Mouse (Mus musculus) hindbrain, embryonic 12.5 days (tissue): ENCODE data around the gene Ttc34. TPM values are rescaled to one million over a fixed set of nuclear protein-coding genes. Genes with fewer than 3 reads are reported as not detected.

Experiments used
- ATAC-seq: fragments of 200-750 bp; cut with Nextera tagmentation; 2 replicates; pipeline ENCODE4 v1.8.0; 2017; ENCODE audit warnings: moderate TSS enrichment; ENCODE audit not compliant: low FRiP score
- H3K27ac ChIP-seq: fragments of 300-500 bp; sonication (generic); 2 replicates; pipeline ENCODE4 v1.5.1; 2016; ENCODE audit warnings: mild to moderate bottlenecking
- H3K27me3 ChIP-seq: fragments of 300-500 bp; sonication (generic); 2 replicates; pipeline ENCODE4 v1.6.1; 2016; ENCODE audit warnings: mild to moderate bottlenecking
- H3K36me3 ChIP-seq: fragments of 300-500 bp; sonication (generic); 2 replicates; pipeline ENCODE4 v1.6.1; 2016; ENCODE audit warnings: mild to moderate bottlenecking
- H3K4me1 ChIP-seq: fragments of 300-500 bp; sonication (generic); 2 replicates; pipeline ENCODE4 v1.6.1; 2016
- H3K4me2 ChIP-seq: fragments of 300-500 bp; sonication (generic); replicated peaks from 2 replicates; pipeline ENCODE4 v1.6.1; 2016; ENCODE audit warnings: mild to moderate bottlenecking
- H3K4me3 ChIP-seq: fragments of 300-500 bp; sonication (generic); 2 replicates; pipeline ENCODE4 v1.5.1; 2016; ENCODE audit warnings: mild to moderate bottlenecking
- H3K9ac ChIP-seq: fragments of 300-500 bp; sonication (generic); 2 replicates; pipeline ENCODE4 v1.6.1; 2016; ENCODE audit warnings: mild to moderate bottlenecking, moderate library complexity
- H3K9me3 ChIP-seq: fragments of 300-500 bp; sonication (generic); replicated peaks from 2 replicates; pipeline ENCODE4 v1.6.1; 2016; ENCODE audit warnings: mild to moderate bottlenecking
- WGBS: fragments of 180-500 bp; shearing (Covaris S2); methylation state at CpG from one replicate; pipeline ENCODE4 v1.1.7; 2016; 5-methylcytosine and 5-hydroxymethylcytosine counted together
- polyA plus RNA-seq: library from polyadenylated mRNA; unstranded; fragments of >200 nt; fragmentation: Nextera tagmentation; extraction: Ambion mirVana; gene quantifications from 2 replicates; pipeline ENCODE4 v1.2.1, GENCODE M21; 2016

Ttc34 gene
- polyA plus RNA-seq, 1 experiment from 2014 or later, result 0.27 TPM

GRCm38 (mm10) chr4:154861967-154862366 is 24.7 kb downstream of the Ttc34 start:
- no peak overlapping the region for H3K4me2 ChIP-seq
- no peaks in the 10 kb centered on the region for H3K9me3 ChIP-seq
- H3K27me3 ChIP-seq, result peaks cover 9% of the 10 kb centered on the region
- no peak for ATAC-seq
- H3K4me1 ChIP-seq, result peaks cover 13% of the 10 kb centered on the region
- WGBS, result 78% methylated on average over 5 of the region's 5 CpGs
- H3K9ac ChIP-seq, result no peak overlapping the region
- no peak overlapping the region for H3K27ac ChIP-seq
- no peak overlapping the region for H3K4me3 ChIP-seq
- no peaks in the 10 kb centered on the region for H3K36me3 ChIP-seq

GRCm38 (mm10) chr4:154863436-154863935 is 26.2 kb downstream of the Ttc34 start:
- Histone ChIP-seq H3K9ac (no peak overlapping the region), H3K36me3 (no peaks in the 10 kb centered on the region), H3K27me3 (peaks cover 16% of the 10 kb centered on the region), H3K27ac (peak overlapping the region; percentile 64; the same call in 1 of the 2 replicates), H3K4me1 (peaks cover 13% of the 10 kb centered on the region), H3K4me3 (no peak overlapping the region), H3K4me2 (peak overlapping the region; percentile 54; the same call in 1 of the 2 replicates), H3K9me3 (no peaks in the 10 kb centered on the region)
- WGBS, result 87% methylated on average over 3 of the region's 3 CpGs
- ATAC-seq, result no peak

- peak overlapping the region; percentile 62 for H3K9ac ChIP-seq
- no peaks in the 10 kb centered on the region for H3K9me3 ChIP-seq
- peaks cover 14% of the 10 kb centered on the region for H3K27me3 ChIP-seq
- H3K4me1 ChIP-seq, result peaks cover 13% of the 10 kb centered on the region
- peak; percentile 88 for ATAC-seq
- H3K4me2 ChIP-seq, result peak overlapping the region; percentile 54
- WGBS, result 2% methylated on average over 18 of the region's 18 CpGs
- H3K4me3 ChIP-seq, result peak overlapping the region; percentile 33
- H3K27ac ChIP-seq, result peak overlapping the region; percentile 79
- no peaks in the 10 kb centered on the region for H3K36me3 ChIP-seq
Observed at GRCm38 (mm10) chr4:154864271-154864771, 27.1 kb downstream of the Ttc34 start.

- 84% methylated on average over 18 of the region's 18 CpGs for whole genome bisulfite sequencing
- 0 out of 2 replicates have a peak, but pooled peaks have one; percentile 27 for ATAC-seq
- H3K36me3 ChIP-seq, result no peaks in the 10 kb centered on the region
- H3K27me3 ChIP-seq, result peaks cover 14% of the 10 kb centered on the region
- no peak overlapping the region for H3K4me3 ChIP-seq
- H3K4me2 ChIP-seq, result peak overlapping the region; percentile 54
- peaks cover 13% of the 10 kb centered on the region for H3K4me1 ChIP-seq
- H3K9me3 ChIP-seq, result no peaks in the 10 kb centered on the region
- H3K27ac ChIP-seq, result peak overlapping the region; percentile 79
- H3K9ac ChIP-seq, result peak overlapping the region; percentile 62
Observed at GRCm38 (mm10) chr4:154864961-154865760, 27.9 kb downstream of the Ttc34 start.

- Histone ChIP-seq H3K4me2 (no peak overlapping the region), H3K27me3 (peaks cover 19% of the 10 kb centered on the region), H3K27ac (no peak overlapping the region), H3K9me3 (no peaks in the 10 kb centered on the region), H3K36me3 (no peaks in the 10 kb centered on the region), H3K4me1 (peaks cover 13% of the 10 kb centered on the region), H3K4me3 (no peak overlapping the region), H3K9ac (no peak overlapping the region)
- ATAC-seq, result no peak
- WGBS, result 86% methylated on average over 5 of the region's 5 CpGs
Observed at GRCm38 (mm10) chr4:154866391-154866790, 29.1 kb downstream of the Ttc34 start.

- H3K4me1 ChIP-seq, result peaks cover 21% of the 10 kb centered on the region
- H3K4me2 ChIP-seq, result no peak overlapping the region
- no peaks in the 10 kb centered on the region for H3K36me3 ChIP-seq
- no peaks in the 10 kb centered on the region for H3K9me3 ChIP-seq
- H3K4me3 ChIP-seq, result no peak overlapping the region
- H3K27me3 ChIP-seq, result peaks cover 25% of the 10 kb centered on the region
- H3K9ac ChIP-seq, result no peak overlapping the region
- WGBS, result 88% methylated on average over 6 of the region's 6 CpGs
- H3K27ac ChIP-seq, result no peak overlapping the region
- ATAC-seq, result no peak
Observed at GRCm38 (mm10) chr4:154867257-154867656, 30.0 kb downstream of the Ttc34 start.

- Histone ChIP-seq H3K9me3 (no peaks in the 10 kb centered on the region), H3K4me1 (peaks cover 17% of the 10 kb centered on the region), H3K4me3 (no peak within 1 kb of the TSS), H3K9ac (no peak within 1 kb of the TSS), H3K27ac (no peak within 1 kb of the TSS), H3K36me3 (no peaks in the 10 kb centered on the region), H3K27me3 (peaks cover 24% of the 10 kb centered on the region), H3K4me2 (no peak within 1 kb of the TSS)
- ATAC-seq, result no peak
- 94% methylated on average over 7 of the region's 7 CpGs for WGBS
Observed at GRCm38 (mm10) chr4:154869440-154869839, 32.2 kb downstream of the Ttc34 start, which contains the start of gene Mmel1. Gene Mmel1 (plus strand): TSS chr4:154869585.

- Histone ChIP-seq H3K27me3 (peaks cover 24% of the 10 kb centered on the region), H3K27ac (no peak overlapping the region), H3K9ac (no peak overlapping the region), H3K9me3 (no peaks in the 10 kb centered on the region), H3K4me2 (no peak overlapping the region), H3K4me1 (peaks cover 8% of the 10 kb centered on the region), H3K4me3 (no peak overlapping the region), H3K36me3 (no peaks in the 10 kb centered on the region)
- 84% methylated on average over 4 of the region's 4 CpGs for WGBS
- no peak for ATAC-seq
Observed at GRCm38 (mm10) chr4:154870721-154871120, 33.5 kb downstream of the Ttc34 start.

GRCm38 (mm10) chr4:154871757-154872251 is 34.5 kb downstream of the Ttc34 start:
- Histone ChIP-seq H3K27ac (no peak overlapping the region), H3K9me3 (no peaks in the 10 kb centered on the region), H3K4me2 (peak overlapping the region; percentile 33), H3K9ac (peak overlapping the region; percentile 33), H3K4me1 (peaks cover 8% of the 10 kb centered on the region), H3K4me3 (peak overlapping the region; percentile 16), H3K27me3 (peaks cover 24% of the 10 kb centered on the region), H3K36me3 (no peaks in the 10 kb centered on the region)
- no peak for ATAC-seq
- 3% methylated on average over 13 of the region's 13 CpGs for WGBS

GRCm38 (mm10) chr4:154873186-154873585 is 35.9 kb downstream of the Ttc34 start:
- Histone ChIP-seq H3K4me1 (peaks cover 11% of the 10 kb centered on the region), H3K4me3 (no peak overlapping the region), H3K27ac (no peak overlapping the region), H3K27me3 (peaks cover 16% of the 10 kb centered on the region), H3K36me3 (no peaks in the 10 kb centered on the region), H3K4me2 (no peak overlapping the region), H3K9me3 (no peaks in the 10 kb centered on the region), H3K9ac (no peak overlapping the region)
- no peak for ATAC-seq
- WGBS, result 81% methylated on average over 6 of the region's 6 CpGs

- WGBS, result 14% methylated on average over 16 of the region's 18 CpGs
- peak; percentile 96 for ATAC-seq
Observed at GRCm38 (mm10) chr4:154877864-154878548, 40.7 kb downstream of the Ttc34 start.

GRCm38 (mm10) chr4:154880730-154881129 is 43.5 kb downstream of the Ttc34 start:
- no peaks in the 10 kb centered on the region for H3K36me3 ChIP-seq
- no peak overlapping the region for H3K27ac ChIP-seq
- no peaks in the 10 kb centered on the region for H3K27me3 ChIP-seq
- H3K4me2 ChIP-seq, result no peak overlapping the region
- no peak overlapping the region for H3K4me3 ChIP-seq
- peaks cover 10% of the 10 kb centered on the region; the same call in 1 of the 2 replicates for H3K4me1 ChIP-seq
- ATAC-seq, result no peak
- H3K9me3 ChIP-seq, result no peaks in the 10 kb centered on the region
- no peak overlapping the region for H3K9ac ChIP-seq
- 88% methylated on average over 6 of the region's 6 CpGs for WGBS

More at GRCm38 (mm10) chr4:154877864-154878548, 40.7 kb downstream of the Ttc34 start:
- peak overlapping the region; percentile 47 for H3K9ac ChIP-seq
- H3K27me3 ChIP-seq, result no peaks in the 10 kb centered on the region
- H3K27ac ChIP-seq, result peak overlapping the region; percentile 76
- H3K36me3 ChIP-seq, result no peaks in the 10 kb centered on the region
- H3K9me3 ChIP-seq, result no peaks in the 10 kb centered on the region
- H3K4me3 ChIP-seq, result peak overlapping the region; percentile 35
- peaks cover 10% of the 10 kb centered on the region; the same call in 1 of the 2 replicates for H3K4me1 ChIP-seq
- peak overlapping the region; percentile 65 for H3K4me2 ChIP-seq
